Comparison of ENCODE assay signal across 21 mouse cellular contexts in genomic region chr12:115624221-115624620, GRCm38 (mm10).
A peak's percentile ranks its signal among the peaks of the same experiment; 100 is the strongest.
DNase-seq lines count a peak whose midpoint lies in the region; ATAC-seq and TF ChIP-seq lines count a peak whose summit lies in the region.
"Had no signal": no experiment of that assay in that cellular context is flagged by ENCODE, and none has a peak within 500 bp of the region (broad histone marks: within the 10 kb centered on the region; RNA-seq: fewer than 3 reads in every experiment).

No protein-coding gene starts in this region.

- H3K79me2 ChIP-seq in CH12.LX (replicated peaks; ENCODE audit: control insufficient read depth, extremely low read depth, insufficient read depth, poor library complexity, severe bottlenecking) = no peaks in the 10 kb centered on the region

- no peak; the same call in none of the 2 replicates for TF ChIP-seq RAD21 in CH12.LX (IDR thresholded peaks at IDR 0.05; ENCODE audit: low read depth, low read length)

- TF ChIP-seq EP300 in CH12.LX (IDR thresholded peaks at IDR 0.05; ENCODE audit: low read length) = no peak

- in situ Hi-C loops in CH12.LX (cut with MboI; ENCODE audit: low pct_ligation_motif_present, low pct_unique_long_range_greater_than_20kb, low sequenced_read_pairs) = no loop called here

- peak; percentile 1 for DNase-seq in kidney, adult 9 months
- DNase-seq in kidney, postnatal 14 days = no peak
- DNase-seq in CH12.LX (ENCODE audit: extremely low read depth) = peak; percentile 0
- DNase-seq in thymus, postnatal 0 days (ENCODE audit: low spot score) = peak; percentile 5
- DNase-seq in right cerebral cortex, postnatal 25 days = no peak
- DNase-seq in embryo, embryonic 10.5 days (ENCODE audit: low spot score) = no peak
- DNase-seq in heart, adult 11 months = no peak
- DNase-seq: cerebellum, adult 9-10 months; gastrocnemius, postnatal 25 days; lung, embryonic 14.5 days; retina, postnatal 1 day had no signal

- H3K4me2 ChIP-seq in CH12.LX (ENCODE audit: insufficient read depth, low read depth, poor library complexity, severe bottlenecking) = no peak overlapping the region
- H3K4me2 ChIP-seq: heart, embryonic 13.5 days; kidney, embryonic 15.5 days; limb, embryonic 13.5 days; lung, embryonic 14.5 days; neural tube, embryonic 13.5 days; stomach, embryonic 15.5 days had no signal

- peak; percentile 32 for ATAC-seq in granulocyte monocyte progenitor cell, adult 5-6 weeks (replicated peaks; ENCODE audit: poor library complexity, severe bottlenecking)
- ATAC-seq: midbrain, embryonic 16.5 days had no signal

- peak; percentile 11 to 33; a peak in 2 of 4 replicates for TF ChIP-seq CTCF in CH12.LX (conservative IDR thresholded peaks at IDR 0.05 in 1 of 2, IDR thresholded peaks at IDR 0.05 in 1 of 2; ENCODE audit: low read depth in 2 of 2, low read length in 2 of 2)

- no peak overlapping the region for H3K27ac ChIP-seq in CH12.LX (ENCODE audit: insufficient read depth, low read depth)
- H3K27ac ChIP-seq: embryonic facial prominence, embryonic 10.5 days; heart, embryonic 13.5 days; kidney, embryonic 15.5 days; layer of hippocampus, adult 2 months; limb, embryonic 13.5 days; neural tube, embryonic 13.5 days; stomach, embryonic 15.5 days had no signal

- no peak overlapping the region for H3K4me3 ChIP-seq in CH12.LX (replicated peaks in 1 of 3; ENCODE audit: low read depth in 2 of 3, low read length in 2 of 3, poor library complexity in 1 of 3)
- H3K4me3 ChIP-seq: embryonic facial prominence, embryonic 10.5 days; erythroblast, embryonic 14.5 days; heart, embryonic 13.5 days; kidney, embryonic 15.5 days; layer of hippocampus, adult 2 months; limb, embryonic 13.5 days; neural tube, embryonic 13.5 days; stomach, embryonic 15.5 days had no signal

- H3K36me3 ChIP-seq in CH12.LX (replicated peaks in 1 of 2; ENCODE audit: control insufficient read depth in 1 of 2, insufficient read depth in 1 of 2, low read length in 1 of 2) = no peaks in the 10 kb centered on the region
- H3K36me3 ChIP-seq: embryonic facial prominence, embryonic 10.5 days; heart, embryonic 13.5 days; kidney, embryonic 15.5 days; limb, embryonic 13.5 days; neural tube, embryonic 13.5 days; stomach, embryonic 15.5 days had no signal

- no peak for TF ChIP-seq POLR2A in CH12.LX (IDR thresholded peaks at IDR 0.05; ENCODE audit: low read depth, low read length)

- dilution Hi-C loops in CH12.LX (cut with MboI; ENCODE audit: extremely low pct_ligation_motif_present, extremely low pct_unique_long_range_greater_than_20kb, low sequenced_read_pairs) = no loop called here

- peaks cover 3% of the 10 kb centered on the region for H3K9me3 ChIP-seq in CH12.LX (replicated peaks; ENCODE audit: low read length)
- H3K9me3 ChIP-seq: stomach, embryonic 15.5 days had no signal

- H3K4me1 ChIP-seq in CH12.LX (ENCODE audit: control insufficient read depth in 1 of 2, insufficient read depth in 2 of 2) = no peaks in the 10 kb centered on the region
- H3K4me1 ChIP-seq: embryonic facial prominence, embryonic 10.5 days; heart, embryonic 13.5 days; kidney, embryonic 15.5 days; limb, embryonic 13.5 days; neural tube, embryonic 13.5 days; stomach, embryonic 15.5 days had no signal

- H3K27me3 ChIP-seq in CH12.LX (replicated peaks) = peaks cover 3% of the 10 kb centered on the region
- H3K27me3 ChIP-seq: heart, embryonic 13.5 days; kidney, embryonic 15.5 days; limb, embryonic 13.5 days; neural tube, embryonic 13.5 days; stomach, embryonic 15.5 days had no signal

- no peak overlapping the region for H3K9ac ChIP-seq in CH12.LX (ENCODE audit: insufficient read depth, low read depth)
- H3K9ac ChIP-seq: heart, embryonic 13.5 days; kidney, embryonic 15.5 days; limb, embryonic 13.5 days; lung, embryonic 14.5 days; neural tube, embryonic 13.5 days; stomach, embryonic 15.5 days had no signal

TF ChIP-seq in CH12.LX, 34 proteins besides CTCF, POLR2A, EP300 and RAD21:
- TF ChIP-seq ELF1 (IDR thresholded peaks at IDR 0.05; ENCODE audit: low read depth, low read length) = no peak
- no peak for TF ChIP-seq MAZ (IDR thresholded peaks at IDR 0.05; ENCODE audit: low read depth, low read length)
- TF ChIP-seq BHLHE40 (IDR thresholded peaks at IDR 0.05; ENCODE audit: low read depth, low read length) = no peak
- no peak for TF ChIP-seq ZMIZ1 (IDR thresholded peaks at IDR 0.05; ENCODE audit: low read depth, low read length)
- no peak for TF ChIP-seq JUND (conservative IDR thresholded peaks at IDR 0.05; ENCODE audit: low read depth, low read length)
- no peak for TF ChIP-seq GABPA (IDR thresholded peaks at IDR 0.05; ENCODE audit: insufficient replicate concordance, low read depth, low read length)
- TF ChIP-seq USF2 (conservative IDR thresholded peaks at IDR 0.05; ENCODE audit: low read depth, low read length) = no peak
- no peak for TF ChIP-seq CHD1 (IDR thresholded peaks at IDR 0.05; ENCODE audit: low read depth, low read length)
- TF ChIP-seq SIN3A (IDR thresholded peaks at IDR 0.05; ENCODE audit: low read length) = no peak
- no peak for TF ChIP-seq ZNF384 (IDR thresholded peaks at IDR 0.05; ENCODE audit: low read depth, low read length)
- no peak for TF ChIP-seq CHD2 (IDR thresholded peaks at IDR 0.05; ENCODE audit: low read length)
- no peak for TF ChIP-seq JUN (IDR thresholded peaks at IDR 0.05; ENCODE audit: insufficient read depth, low read depth, low read length)
- no peak for TF ChIP-seq NELFE (IDR thresholded peaks at IDR 0.05; ENCODE audit: low read depth, low read length)

Comparison
In these comparisons a context has a peak if more than half of its experiments do, and no peak if none do; other contexts are left out.
1. DNase-seq: peak in kidney, adult 9 months (single experiment), CH12.LX (single experiment) and thymus, postnatal 0 days (single experiment); none in kidney, postnatal 14 days (single experiment), right cerebral cortex, postnatal 25 days (single experiment), embryo, embryonic 10.5 days (single experiment) and heart, adult 11 months (single experiment).